Mouse (Mus musculus): ENCODE results near the gene Apol8. TPM values are rescaled to one million over a fixed set of nuclear protein-coding genes. Genes with fewer than 3 reads are reported as not detected.
A peak's percentile ranks its signal among the peaks of the same experiment; 100 is the strongest.

Apol8 gene
- total and polyA plus RNA-seq, 3 experiments = 0.14 to 0.15 TPM; not detected in 1

DNA sequence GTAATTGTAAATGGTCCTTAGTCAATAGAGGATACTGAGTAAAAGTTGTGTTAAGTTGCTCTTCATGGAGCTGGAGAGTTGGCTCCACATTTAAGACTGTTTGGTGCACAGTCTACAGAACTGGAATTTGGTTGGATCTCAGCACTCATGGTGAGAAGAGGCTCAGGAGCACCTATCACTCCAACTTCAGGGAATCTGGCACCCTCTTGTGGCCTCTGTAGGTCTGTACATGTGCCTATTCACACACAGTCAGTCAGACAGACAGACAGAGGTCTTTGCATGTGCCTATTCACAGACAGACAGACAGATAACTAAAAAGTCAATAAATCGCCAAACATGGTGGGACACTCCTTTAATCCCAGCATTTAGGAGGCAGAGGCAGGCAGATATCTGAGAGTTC lies 6.3 kb downstream of the Apol8 start:
- DNase-seq (ENCODE audit: extremely low read depth) = peak; percentile 52
- H3K9ac ChIP-seq (ENCODE audit: insufficient read depth, low read depth) = no peak overlapping the region
- H3K79me2 ChIP-seq (replicated peaks; ENCODE audit: control insufficient read depth, extremely low read depth, insufficient read depth, poor library complexity, severe bottlenecking) = no peaks in the 10 kb centered on the region
- no peaks in the 10 kb centered on the region for H3K36me3 ChIP-seq (replicated peaks in 1 of 2; ENCODE audit: control insufficient read depth in 1 of 2, insufficient read depth in 1 of 2, low read length in 1 of 2)
- H3K27me3 ChIP-seq (replicated peaks) = peaks cover 25% of the 10 kb centered on the region
- TF ChIP-seq SMC3 (IDR thresholded peaks at IDR 0.05; ENCODE audit: low read depth, low read length) (peak; percentile 62), ZKSCAN1 (IDR thresholded peaks at IDR 0.05; ENCODE audit: borderline replicate concordance, low read depth, low read length) (no peak), PAX5 (IDR thresholded peaks at IDR 0.05; ENCODE audit: low read length) (no peak), ZNF384 (IDR thresholded peaks at IDR 0.05; ENCODE audit: low read depth, low read length) (no peak), MAZ (IDR thresholded peaks at IDR 0.05; ENCODE audit: low read depth, low read length) (no peak), CTCF (conservative IDR thresholded peaks at IDR 0.05 in 1 of 2, IDR thresholded peaks at IDR 0.05 in 1 of 2; ENCODE audit: low read depth in 2 of 2, low read length in 2 of 2) (peak; percentile 48 to 79; a peak in 3 of 4 replicates), ETS1 (conservative IDR thresholded peaks at IDR 0.05; ENCODE audit: low read depth, low read length) (no peak), SIN3A (IDR thresholded peaks at IDR 0.05; ENCODE audit: low read length) (no peak), JUND (conservative IDR thresholded peaks at IDR 0.05; ENCODE audit: low read depth, low read length) (no peak), CHD1 (IDR thresholded peaks at IDR 0.05; ENCODE audit: low read depth, low read length) (no peak), MAX (IDR thresholded peaks at IDR 0.05; ENCODE audit: low read length) (peak; percentile 68), ZMIZ1 (IDR thresholded peaks at IDR 0.05; ENCODE audit: low read depth, low read length) (no peak), MYC (IDR thresholded peaks at IDR 0.05; ENCODE audit: low read depth, low read length) (peak; percentile 73), RAD21 (IDR thresholded peaks at IDR 0.05; ENCODE audit: low read depth, low read length) (peak; percentile 66), POLR2AphosphoS2 (IDR thresholded peaks at IDR 0.05; ENCODE audit: low read depth, low read length) (no peak)
- dilution Hi-C loops (cut with MboI; ENCODE audit: extremely low pct_ligation_motif_present, extremely low pct_unique_long_range_greater_than_20kb, low sequenced_read_pairs) = no loop called here
- no peak overlapping the region for H3K4me3 ChIP-seq (replicated peaks in 1 of 3; ENCODE audit: low read depth in 2 of 3, low read length in 2 of 3, poor library complexity in 1 of 3)
- peaks cover 10% of the 10 kb centered on the region for H3K9me3 ChIP-seq (replicated peaks; ENCODE audit: low read length)
- no peak overlapping the region for H3K27ac ChIP-seq (ENCODE audit: insufficient read depth, low read depth)
- in situ Hi-C loops (cut with MboI; ENCODE audit: low pct_ligation_motif_present, low pct_unique_long_range_greater_than_20kb, low sequenced_read_pairs) = no loop called here
- peaks cover 0 to 4% of the 10 kb centered on the region in 2 experiments; a peak in 1 of 4 replicates for H3K4me1 ChIP-seq (ENCODE audit: control insufficient read depth in 1 of 2, insufficient read depth in 2 of 2)
- H3K4me2 ChIP-seq (ENCODE audit: insufficient read depth, low read depth, poor library complexity, severe bottlenecking) = no peak overlapping the region

DNA sequence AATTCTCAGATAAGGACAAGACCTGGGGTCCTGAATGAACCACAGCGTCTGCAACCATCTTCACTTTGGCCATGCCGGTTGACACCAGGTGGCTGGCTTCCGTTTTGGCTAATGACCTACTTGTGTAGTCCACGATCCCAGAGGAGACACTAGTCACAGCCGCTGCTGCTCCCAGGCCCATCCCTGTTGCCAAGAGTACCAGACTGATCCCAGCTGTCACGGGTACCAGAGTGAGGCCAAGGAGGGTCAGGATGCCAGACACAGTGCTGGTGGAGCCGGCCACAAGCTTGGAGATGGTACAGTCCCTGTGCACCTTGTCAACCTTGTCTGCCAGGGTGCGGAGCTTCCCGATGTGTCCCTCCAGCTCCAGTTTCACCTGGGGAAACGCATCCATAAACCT lies 7.1 kb downstream of the Apol8 start:
- no peak for TF ChIP-seq MYC (IDR thresholded peaks at IDR 0.05; ENCODE audit: low read depth, low read length)
- TF ChIP-seq USF1 (IDR thresholded peaks at IDR 0.05; ENCODE audit: low read depth, low read length) = no peak
- no peak for TF ChIP-seq UBTF (IDR thresholded peaks at IDR 0.05; ENCODE audit: low read depth, low read length)
- dilution Hi-C loops (cut with MboI; ENCODE audit: extremely low pct_ligation_motif_present, extremely low pct_unique_long_range_greater_than_20kb, low sequenced_read_pairs) = no loop called here
- DNase-seq (ENCODE audit: extremely low read depth) = no peak
- no peaks in the 10 kb centered on the region for H3K79me2 ChIP-seq (replicated peaks; ENCODE audit: control insufficient read depth, extremely low read depth, insufficient read depth, poor library complexity, severe bottlenecking)
- H3K36me3 ChIP-seq (replicated peaks in 1 of 2; ENCODE audit: control insufficient read depth in 1 of 2, insufficient read depth in 1 of 2, low read length in 1 of 2) = no peaks in the 10 kb centered on the region
- no peak overlapping the region for H3K9ac ChIP-seq (ENCODE audit: insufficient read depth, low read depth)
- in situ Hi-C loops (cut with MboI; ENCODE audit: low pct_ligation_motif_present, low pct_unique_long_range_greater_than_20kb, low sequenced_read_pairs) = loop anchor here (25.0 kb wide), 1 partner anchor 413 kb away; the partner anchor contains the start of gene Ift27
- peaks cover 0 to 4% of the 10 kb centered on the region in 2 experiments; a peak in 1 of 4 replicates for H3K4me1 ChIP-seq (ENCODE audit: control insufficient read depth in 1 of 2, insufficient read depth in 2 of 2)
- H3K4me3 ChIP-seq (replicated peaks in 1 of 3; ENCODE audit: low read depth in 2 of 3, low read length in 2 of 3, poor library complexity in 1 of 3) = no peak overlapping the region
- no peak overlapping the region for H3K27ac ChIP-seq (ENCODE audit: insufficient read depth, low read depth)
- H3K27me3 ChIP-seq (replicated peaks) = peaks cover 28% of the 10 kb centered on the region
- H3K9me3 ChIP-seq (replicated peaks; ENCODE audit: low read length) = peaks cover 10% of the 10 kb centered on the region
- H3K4me2 ChIP-seq (ENCODE audit: insufficient read depth, low read depth, poor library complexity, severe bottlenecking) = no peak overlapping the region

Measured in CH12.LX (cell line).